ENCODE assay signal across 8 mouse cellular contexts in genomic region chr1:167000529-167001173, GRCm38 (mm10). TPM values are rescaled to one million over a fixed set of nuclear protein-coding genes. Genes with fewer than 3 reads are reported as not detected.
DNase-seq lines count a peak whose midpoint lies in the region; ATAC-seq and TF ChIP-seq lines count a peak whose summit lies in the region.

No protein-coding gene starts in this region.

- peak overlapping the region; percentile 87 for H3K4me3 ChIP-seq in forebrain, postnatal 0 days (ENCODE audit: low read depth, low read length)
- peak overlapping the region; percentile 75 for H3K4me3 ChIP-seq in lung, embryonic 16.5 days (ENCODE audit: low read length)

- peak; percentile 69 for DNase-seq in ES-CJ7 (ENCODE audit: low read depth, low spot score)
- peak; percentile 75 for DNase-seq in cerebellum, adult 11-12 months
- DNase-seq in forebrain, postnatal 0 days: peak; percentile 85
- DNase-seq in heart, postnatal 36 days: peak; percentile 84 to 89
- peak; percentile 64 for DNase-seq in layer of hippocampus, adult 9-11 months
- DNase-seq in ovary, postnatal 14 days (ENCODE audit: low spot score): peak; percentile 62
- DNase-seq in thymus, postnatal 14 days: peak; percentile 85

- no peaks in the 10 kb centered on the region for H3K27me3 ChIP-seq in forebrain, postnatal 0 days (ENCODE audit: insufficient read depth, low read length)
- H3K27me3 ChIP-seq in lung, embryonic 16.5 days (ENCODE audit: control insufficient read depth, insufficient read depth, low read depth, low read length): peaks cover 23% of the 10 kb centered on the region

- peak; percentile 78 for ATAC-seq in forebrain, postnatal 0 days
- ATAC-seq in lung, embryonic 16.5 days (ENCODE audit: low read depth): peak; percentile 87

- peak overlapping the region; percentile 70 for H3K4me2 ChIP-seq in forebrain, postnatal 0 days (ENCODE audit: low read depth)
- peak overlapping the region; percentile 99 for H3K4me2 ChIP-seq in lung, embryonic 16.5 days (ENCODE audit: low read depth, low read length)

- TF ChIP-seq CTCF in forebrain, postnatal 0 days (IDR thresholded peaks at IDR 0.05; ENCODE audit: low read depth): peak; percentile 28

- no peaks in the 10 kb centered on the region for H3K36me3 ChIP-seq in forebrain, postnatal 0 days (ENCODE audit: insufficient read depth)
- no peaks in the 10 kb centered on the region for H3K36me3 ChIP-seq in lung, embryonic 16.5 days (ENCODE audit: control insufficient read depth, insufficient read depth, low read length)

- H3K9ac ChIP-seq in forebrain, postnatal 0 days: peak overlapping the region; percentile 84
- peak overlapping the region; percentile 79 for H3K9ac ChIP-seq in lung, embryonic 16.5 days (ENCODE audit: low read length)

- no peaks in the 10 kb centered on the region for H3K4me1 ChIP-seq in forebrain, postnatal 0 days (ENCODE audit: insufficient read depth)
- H3K4me1 ChIP-seq in lung, embryonic 16.5 days (replicated peaks; ENCODE audit: control insufficient read depth, insufficient read depth, low read length): peaks cover 8% of the 10 kb centered on the region

- H3K27ac ChIP-seq in forebrain, postnatal 0 days (ENCODE audit: low read depth, low read length): peak overlapping the region; percentile 94
- H3K27ac ChIP-seq in lung, embryonic 16.5 days (ENCODE audit: low read length): no peak overlapping the region

- 1% methylated on average over 49 of the region's 76 CpGs for WGBS in forebrain, postnatal 0 days
- WGBS in lung, embryonic 16.5 days: under 1% methylated on average over 35 of the region's 76 CpGs

- intact Hi-C loops in heart, postnatal 36 days (cut with DNase I): loop anchor here (5.0 kb wide), 3 partner anchors 193 to 218 kb away; no protein-coding TSS in a partner anchor

- H3K9me3 ChIP-seq in forebrain, postnatal 0 days (ENCODE audit: low read length): no peaks in the 10 kb centered on the region
- H3K9me3 ChIP-seq in lung, embryonic 16.5 days (ENCODE audit: control insufficient read depth, low read length): no peaks in the 10 kb centered on the region

RNA-seq across cellular contexts. Expression of gene Fam78b, which starts 0.6 kb away (rescaled TPM):
- 21.5 and 24.5 TPM in 2 replicates for total RNA-seq in forebrain, postnatal 0 days (2014; rRNA removed)
- polyA plus RNA-seq in forebrain, postnatal 0 days (2015; fragmentation: Nextera tagmentation; extraction: Ambion mirVana): 10.1 and 11.7 TPM in 2 replicates
- 1 to 10 TPM; 3.1 to 3.4 TPM for total RNA-seq in heart, postnatal 36 days (2021)
- 0.18 and 0.25 TPM in 2 replicates for polyA plus RNA-seq in lung, embryonic 16.5 days (2015; fragmentation: Nextera tagmentation; extraction: Ambion mirVana)
